Mouse (Mus musculus) midbrain, embryonic 10.5 days (tissue): ENCODE measurements around the gene Nlgn2. TPM values are rescaled to one million over a fixed set of nuclear protein-coding genes. Genes with fewer than 3 reads are reported as not detected.

Experiments used
- DNase-seq: peaks from one replicate; pipeline ENCODE4 v3.0.0-alpha.2; 2017; ENCODE audit warnings: low spot score
- H3K27ac ChIP-seq: fragments of 300-500 bp; sonication (generic); replicated peaks from 2 replicates; pipeline ENCODE4 v1.5.1; 2016; ENCODE audit warnings: mild to moderate bottlenecking
- H3K27me3 ChIP-seq: fragments of 300-500 bp; sonication (generic); 2 replicates; pipeline ENCODE4 v1.6.1; 2016; ENCODE audit warnings: low read depth, mild to moderate bottlenecking; ENCODE audit not compliant: poor library complexity, severe bottlenecking
- H3K36me3 ChIP-seq: fragments of 300-500 bp; sonication (generic); 2 replicates; pipeline ENCODE4 v1.6.1; 2016; ENCODE audit warnings: mild to moderate bottlenecking, moderate library complexity
- H3K4me1 ChIP-seq: fragments of 300-500 bp; sonication (generic); 2 replicates; pipeline ENCODE4 v1.6.1; 2016
- H3K4me3 ChIP-seq: fragments of 300-500 bp; sonication (generic); 2 replicates; pipeline ENCODE4 v1.5.1; 2016; ENCODE audit warnings: mild to moderate bottlenecking, moderate library complexity
- H3K9me3 ChIP-seq: fragments of 300-500 bp; sonication (generic); replicated peaks from 2 replicates; pipeline ENCODE4 v1.6.1; 2016; ENCODE audit warnings: mild to moderate bottlenecking
- WGBS: fragments of 180-500 bp; shearing (Covaris S2); methylation state at CpG from one replicate; pipeline ENCODE4 v1.1.7; 2016; 5-methylcytosine and 5-hydroxymethylcytosine counted together
- microRNA-seq: library from miRNA; unstranded; fragments of <30 nt; microRNA quantifications from one replicate; pipeline ENCODE4, GENCODE M21; 2017
- polyA plus RNA-seq: library from polyadenylated mRNA; unstranded; fragments of >200 nt; fragmentation: Nextera tagmentation; extraction: Ambion mirVana; gene quantifications from 2 replicates; pipeline ENCODE4 v1.2.1, GENCODE M21; 2016

Gene Nlgn2
- polyA plus RNA-seq, 1 experiment from 2014 or later = 6.1 TPM

- no peaks in the 10 kb centered on the region for H3K9me3 ChIP-seq
- WGBS = 58% methylated on average over 5 of the region's 5 CpGs
Observed at GRCm38 (mm10) chr11:69774961-69775360, 62.6 kb downstream of the Nlgn2 start.

More at GRCm38 (mm10) chr11:69774961-69775360, 62.6 kb downstream of the Nlgn2 start:
- Histone ChIP-seq H3K27ac (no peak overlapping the region), H3K4me1 (peaks cover 23% of the 10 kb centered on the region), H3K4me3 (no peak overlapping the region), H3K27me3 (peaks cover 49% of the 10 kb centered on the region), H3K36me3 (0 out of 2 replicates have a peak, but pooled peaks cover 2% of the 10 kb centered on the region)
- DNase-seq = no peak

Small RNAs within 50 kb of the gene (microRNA-seq; reads per million reads assigned to microRNA genes)
- not detected for gene Mir6924

Other genes with a start within 250 kb of the Nlgn2 start
- 6.0 and 8.6 TPM in 2 replicates for gene Atp1b2, start 231.8 kb downstream of the Nlgn2 start, polyA plus RNA-seq
- not detected in 2 replicates for gene Shbg, start 219.9 kb downstream of the Nlgn2 start, polyA plus RNA-seq
- 16.1 and 20.6 TPM in 2 replicates for gene Sat2, start 215.8 kb downstream of the Nlgn2 start, polyA plus RNA-seq
- gene Fxr2, start 204.8 kb downstream of the Nlgn2 start, polyA plus RNA-seq = 36.2 and 39.1 TPM in 2 replicates
- gene Sox15, start 182.5 kb downstream of the Nlgn2 start, polyA plus RNA-seq = 0.16 TPM in 1 of 2 replicates, not detected in the other
- 85.1 and 86.2 TPM in 2 replicates for gene Mpdu1, start 175.1 kb downstream of the Nlgn2 start, polyA plus RNA-seq
- gene Cd68, start 171.6 kb downstream of the Nlgn2 start, polyA plus RNA-seq = 7.0 and 7.4 TPM in 2 replicates
- gene Eif4a1, start 165.4 kb downstream of the Nlgn2 start, polyA plus RNA-seq = 710 and 716 TPM in 2 replicates
- 112 and 114 TPM in 2 replicates for gene Senp3, start 155.7 kb downstream of the Nlgn2 start, polyA plus RNA-seq
- gene Tnfsf13, start 152.0 kb downstream of the Nlgn2 start, polyA plus RNA-seq = 0.11 and 0.30 TPM in 2 replicates
- gene Tnfsf12, start 141.9 kb downstream of the Nlgn2 start, polyA plus RNA-seq = 1.2 and 1.4 TPM in 2 replicates
- gene Tnfsfm13, start 141.7 kb downstream of the Nlgn2 start, polyA plus RNA-seq = 1.0 and 1.3 TPM in 2 replicates
- 25.6 and 32.2 TPM in 2 replicates for gene Polr2a, start 79.1 kb downstream of the Nlgn2 start, polyA plus RNA-seq
- 0.09 TPM in 1 of 2 replicates, not detected in the other for gene Slc35g3, start 75.8 kb downstream of the Nlgn2 start, polyA plus RNA-seq
- 0.64 and 0.91 TPM in 2 replicates for gene Zbtb4, start 71.9 kb downstream of the Nlgn2 start, polyA plus RNA-seq
- gene Chrnb1, start 41.8 kb downstream of the Nlgn2 start, polyA plus RNA-seq = 1.1 TPM in 2 replicates
- 1.0 and 1.4 TPM in 2 replicates for gene Fgf11, start 35.9 kb downstream of the Nlgn2 start, polyA plus RNA-seq
- gene Tmem102, start 32.2 kb downstream of the Nlgn2 start, polyA plus RNA-seq = 0.90 and 0.99 TPM in 2 replicates
- gene Gm39566, start 22.5 kb downstream of the Nlgn2 start, polyA plus RNA-seq = not detected in 2 replicates
- not detected in 2 replicates for gene Spem2, start 19.3 kb downstream of the Nlgn2 start, polyA plus RNA-seq
- gene Spem1, start 15.6 kb downstream of the Nlgn2 start, polyA plus RNA-seq = 0.12 and 0.19 TPM in 2 replicates
- gene Tmem256, start 730 bp upstream of the Nlgn2 start, polyA plus RNA-seq = 345 and 346 TPM in 2 replicates
- gene Plscr3, start 8.6 kb upstream of the Nlgn2 start, polyA plus RNA-seq = 70.4 and 81.8 TPM in 2 replicates
- gene Tnk1, start 20.9 kb upstream of the Nlgn2 start, polyA plus RNA-seq = 0.41 and 0.44 TPM in 2 replicates
- not detected in 2 replicates for gene Tmem95, start 40.2 kb upstream of the Nlgn2 start, polyA plus RNA-seq
- 6.4 and 7.0 TPM in 2 replicates for gene Kctd11, start 43.6 kb upstream of the Nlgn2 start, polyA plus RNA-seq
- gene Acap1, start 57.8 kb upstream of the Nlgn2 start, polyA plus RNA-seq = 1.0 and 1.2 TPM in 2 replicates
- gene 2810408A11Rik, start 63.2 kb upstream of the Nlgn2 start, polyA plus RNA-seq = 14.8 and 20.5 TPM in 2 replicates
- gene Neurl4, start 63.3 kb upstream of the Nlgn2 start, polyA plus RNA-seq = 12.8 and 14.3 TPM in 2 replicates
- 98.4 and 111 TPM in 2 replicates for gene Gps2, start 76.1 kb upstream of the Nlgn2 start, polyA plus RNA-seq
- 2,258 and 2,701 TPM in 2 replicates for gene Eif5a, start 84.2 kb upstream of the Nlgn2 start, polyA plus RNA-seq
- 2.4 and 2.8 TPM in 2 replicates for gene Ybx2, start 98.0 kb upstream of the Nlgn2 start, polyA plus RNA-seq
- 12.6 and 12.8 TPM in 2 replicates for gene Slc2a4, start 110.4 kb upstream of the Nlgn2 start, polyA plus RNA-seq
- gene Cldn7, start 127.0 kb upstream of the Nlgn2 start, polyA plus RNA-seq = 7.1 and 7.6 TPM in 2 replicates
- gene Ctdnep1, start 143.4 kb upstream of the Nlgn2 start, polyA plus RNA-seq = 20.5 and 26.3 TPM in 2 replicates
- gene Elp5, start 144.7 kb upstream of the Nlgn2 start, polyA plus RNA-seq = 151 and 155 TPM in 2 replicates
- gene Gabarap, start 153.4 kb upstream of the Nlgn2 start, polyA plus RNA-seq = 409 and 454 TPM in 2 replicates
- gene Phf23, start 158.0 kb upstream of the Nlgn2 start, polyA plus RNA-seq = 95.1 and 96.3 TPM in 2 replicates
- 52.1 and 54.1 TPM in 2 replicates for gene Dvl2, start 162.8 kb upstream of the Nlgn2 start, polyA plus RNA-seq
- gene Acadvl, start 177.6 kb upstream of the Nlgn2 start, polyA plus RNA-seq = 42.2 and 48.6 TPM in 2 replicates
- gene Dlg4, start 179.2 kb upstream of the Nlgn2 start, polyA plus RNA-seq = 16.6 and 23.8 TPM in 2 replicates
- 0.58 and 0.73 TPM in 2 replicates for gene Asgr1, start 216.3 kb upstream of the Nlgn2 start, polyA plus RNA-seq